Mouse (Mus musculus): ENCODE measurements at regions not wholly inside any gene's neighbourhood (a gene's known extent, or its start where the extent isn't known, plus 50 kb on each side); places are given as distances from the start of the nearest gene placed in this dataset.

DNA sequence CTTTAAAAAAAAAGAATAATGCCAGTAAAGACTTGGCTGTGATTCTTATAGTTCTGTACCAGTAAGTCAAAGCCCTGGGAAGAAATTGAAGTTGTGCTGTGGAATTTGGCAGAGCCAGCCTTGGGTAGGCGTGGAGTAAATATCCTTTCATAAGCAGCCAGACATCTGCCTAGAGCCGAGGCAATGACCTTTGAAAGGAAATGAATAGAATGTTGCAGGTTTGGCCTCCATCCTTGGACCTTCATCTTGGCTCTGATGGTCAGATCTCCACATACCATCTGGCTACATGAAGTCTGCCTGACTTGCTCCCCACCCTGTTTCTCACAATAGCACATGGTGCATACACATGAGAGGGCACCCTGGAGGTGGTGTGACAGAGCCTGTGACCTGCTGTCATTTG is 174.9 kb upstream of the Nmur2 start:
- TF ChIP-seq CTCF (IDR thresholded peaks at IDR 0.05; ENCODE audit: insufficient read depth, low read length): no peak
- TF ChIP-seq POLR2A (IDR thresholded peaks at IDR 0.05; ENCODE audit: borderline replicate concordance, extremely low read depth, low read depth, low read length): no peak
